Comparison of ENCODE assay signal across 14 mouse cellular contexts in the genomic region with DNA sequence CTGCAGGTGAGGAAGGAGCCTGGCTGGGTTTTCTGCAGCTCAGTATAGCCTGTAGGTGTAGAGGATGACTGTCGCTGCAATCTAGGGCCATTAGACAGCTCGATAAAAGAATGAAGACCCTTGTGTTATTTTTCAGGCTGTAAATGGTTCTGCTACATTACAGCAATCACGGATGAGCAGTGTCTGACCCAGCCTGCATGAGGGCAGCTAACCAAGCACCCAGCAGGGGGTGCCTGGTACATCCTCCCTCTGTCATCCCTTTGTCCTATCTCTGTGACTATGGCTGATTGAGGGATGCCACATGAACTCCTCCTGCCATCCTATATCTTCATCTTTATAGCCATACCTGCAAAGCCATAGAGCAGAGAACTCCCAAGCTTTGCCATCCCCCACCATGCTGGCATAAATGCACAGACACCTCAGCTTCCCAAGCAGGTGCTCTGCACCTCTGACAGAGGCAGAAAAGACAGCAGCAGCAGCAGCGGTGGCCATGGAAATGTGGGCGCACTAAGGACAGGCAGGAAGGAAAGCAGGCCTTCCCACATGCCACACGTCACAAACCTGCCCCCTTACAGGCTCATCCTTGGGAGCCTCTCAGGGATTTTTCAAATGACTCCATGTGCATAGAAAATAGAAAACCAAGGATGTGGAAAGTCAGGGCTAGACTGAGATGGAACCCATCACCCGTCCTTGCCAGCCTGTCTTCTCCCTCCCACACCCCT. TPM values are rescaled to one million over a fixed set of nuclear protein-coding genes. Genes with fewer than 3 reads are reported as not detected.
DNase-seq lines count a peak whose midpoint lies in the region; ATAC-seq and TF ChIP-seq lines count a peak whose summit lies in the region.
"Had no signal": no experiment of that assay in that cellular context is flagged by ENCODE, and none has a peak within 500 bp of the region (broad histone marks: within the 10 kb centered on the region; RNA-seq: fewer than 3 reads in every experiment).

No protein-coding gene starts in this region.

- H3K36me3 ChIP-seq in intestine, postnatal 0 days (ENCODE audit: control insufficient read depth, insufficient read depth) = no peaks in the 10 kb centered on the region
- no peaks in the 10 kb centered on the region for H3K36me3 ChIP-seq in intestine, embryonic 15.5 days
- no peaks in the 10 kb centered on the region for H3K36me3 ChIP-seq in forebrain, postnatal 0 days (ENCODE audit: insufficient read depth)
- no peaks in the 10 kb centered on the region for H3K36me3 ChIP-seq in neural tube, embryonic 14.5 days (ENCODE audit: control insufficient read depth, insufficient read depth, low read length)
- no peaks in the 10 kb centered on the region for H3K36me3 ChIP-seq in kidney, embryonic 14.5 days (ENCODE audit: control insufficient read depth, insufficient read depth, low read length)
- H3K36me3 ChIP-seq: embryonic facial prominence, embryonic 13.5 days; liver, embryonic 15.5 days had no signal

- no peak for ATAC-seq in intestine, postnatal 0 days
- no peak for ATAC-seq in intestine, embryonic 15.5 days
- ATAC-seq in forebrain, postnatal 0 days = no peak
- ATAC-seq in neural tube, embryonic 14.5 days (ENCODE audit: low read depth) = no peak
- ATAC-seq in kidney, embryonic 14.5 days (ENCODE audit: low FRiP score, low TSS enrichment) = no peak

- H3K27me3 ChIP-seq in intestine, postnatal 0 days (replicated peaks; ENCODE audit: control insufficient read depth, insufficient read depth, low read length) = no peaks in the 10 kb centered on the region; the same call in 1 of the 2 replicates
- peaks cover 4% of the 10 kb centered on the region; the same call in 1 of the 2 replicates for H3K27me3 ChIP-seq in intestine, embryonic 15.5 days (replicated peaks)
- no peaks in the 10 kb centered on the region for H3K27me3 ChIP-seq in forebrain, postnatal 0 days (ENCODE audit: insufficient read depth, low read length)
- no peaks in the 10 kb centered on the region for H3K27me3 ChIP-seq in neural tube, embryonic 14.5 days (ENCODE audit: control insufficient read depth, insufficient read depth, low read length)
- no peaks in the 10 kb centered on the region for H3K27me3 ChIP-seq in kidney, embryonic 14.5 days (ENCODE audit: control insufficient read depth, insufficient read depth, low read length)

- H3K9me3 ChIP-seq in intestine, postnatal 0 days (ENCODE audit: control insufficient read depth) = no peaks in the 10 kb centered on the region
- no peaks in the 10 kb centered on the region for H3K9me3 ChIP-seq in intestine, embryonic 15.5 days
- H3K9me3 ChIP-seq in forebrain, postnatal 0 days (ENCODE audit: low read length) = no peaks in the 10 kb centered on the region
- no peaks in the 10 kb centered on the region for H3K9me3 ChIP-seq in neural tube, embryonic 14.5 days (ENCODE audit: control insufficient read depth, low read length)
- no peaks in the 10 kb centered on the region for H3K9me3 ChIP-seq in kidney, embryonic 14.5 days (ENCODE audit: control insufficient read depth, low read length)
- H3K9me3 ChIP-seq: embryonic facial prominence, embryonic 13.5 days; liver, embryonic 15.5 days had no signal

- H3K4me2 ChIP-seq in intestine, postnatal 0 days (replicated peaks; ENCODE audit: low read depth) = no peak overlapping the region
- H3K4me2 ChIP-seq in intestine, embryonic 15.5 days (replicated peaks) = no peak overlapping the region
- no peak overlapping the region for H3K4me2 ChIP-seq in forebrain, postnatal 0 days (ENCODE audit: low read depth)
- H3K4me2 ChIP-seq in neural tube, embryonic 14.5 days (ENCODE audit: low read depth, low read length) = no peak overlapping the region
- no peak overlapping the region for H3K4me2 ChIP-seq in kidney, embryonic 14.5 days (replicated peaks; ENCODE audit: low read depth, low read length)
- H3K4me2 ChIP-seq: embryonic facial prominence, embryonic 13.5 days; liver, embryonic 15.5 days had no signal

- no peak overlapping the region for H3K4me3 ChIP-seq in intestine, postnatal 0 days (ENCODE audit: low read depth, low read length)
- no peak overlapping the region for H3K4me3 ChIP-seq in intestine, embryonic 15.5 days (replicated peaks)
- no peak overlapping the region for H3K4me3 ChIP-seq in forebrain, postnatal 0 days (ENCODE audit: low read depth, low read length)
- no peak overlapping the region for H3K4me3 ChIP-seq in neural tube, embryonic 14.5 days (ENCODE audit: low read depth, low read length)
- no peak overlapping the region for H3K4me3 ChIP-seq in kidney, embryonic 14.5 days (ENCODE audit: low read length)
- H3K4me3 ChIP-seq: embryonic facial prominence, embryonic 13.5 days; liver, embryonic 15.5 days had no signal

- H3K4me1 ChIP-seq in intestine, postnatal 0 days (replicated peaks; ENCODE audit: control insufficient read depth, insufficient read depth, low read length) = no peaks in the 10 kb centered on the region
- H3K4me1 ChIP-seq in intestine, embryonic 15.5 days (replicated peaks) = peaks cover 18% of the 10 kb centered on the region
- peaks cover 25% of the 10 kb centered on the region for H3K4me1 ChIP-seq in forebrain, postnatal 0 days (ENCODE audit: insufficient read depth)
- H3K4me1 ChIP-seq in neural tube, embryonic 14.5 days (ENCODE audit: control insufficient read depth, insufficient read depth, low read length) = peaks cover 33% of the 10 kb centered on the region
- peaks cover 24% of the 10 kb centered on the region for H3K4me1 ChIP-seq in kidney, embryonic 14.5 days (ENCODE audit: control insufficient read depth, insufficient read depth, low read length)
- H3K4me1 ChIP-seq: liver, embryonic 15.5 days had no signal

- WGBS in intestine, postnatal 0 days = 74% methylated on average over 7 of the region's 7 CpGs
- 68% methylated on average over 7 of the region's 7 CpGs for WGBS in intestine, embryonic 15.5 days
- WGBS in forebrain, postnatal 0 days = 58% methylated on average over 7 of the region's 7 CpGs
- WGBS in neural tube, embryonic 14.5 days = 45% methylated on average over 7 of the region's 7 CpGs
- WGBS in kidney, embryonic 14.5 days = 52% methylated on average over 7 of the region's 7 CpGs

- no peak overlapping the region for H3K27ac ChIP-seq in intestine, postnatal 0 days (ENCODE audit: low read depth, low read length)
- H3K27ac ChIP-seq in intestine, embryonic 15.5 days = no peak overlapping the region
- peak overlapping the region; percentile 4; the same call in 1 of the 2 replicates for H3K27ac ChIP-seq in forebrain, postnatal 0 days (ENCODE audit: low read depth, low read length)
- H3K27ac ChIP-seq in neural tube, embryonic 14.5 days (ENCODE audit: low read depth, low read length) = peak overlapping the region; percentile 56; the same call in 1 of the 2 replicates
- H3K27ac ChIP-seq in kidney, embryonic 14.5 days (ENCODE audit: low read depth, low read length) = no peak overlapping the region
- H3K27ac ChIP-seq: embryonic facial prominence, embryonic 13.5 days; liver, embryonic 15.5 days had no signal

- no peak overlapping the region for H3K9ac ChIP-seq in intestine, postnatal 0 days (ENCODE audit: low read depth, low read length)
- no peak overlapping the region for H3K9ac ChIP-seq in intestine, embryonic 15.5 days
- H3K9ac ChIP-seq in forebrain, postnatal 0 days = no peak overlapping the region
- no peak overlapping the region for H3K9ac ChIP-seq in neural tube, embryonic 14.5 days (replicated peaks; ENCODE audit: low read depth, low read length)
- H3K9ac ChIP-seq in kidney, embryonic 14.5 days (ENCODE audit: low read depth, low read length) = no peak overlapping the region
- H3K9ac ChIP-seq: embryonic facial prominence, embryonic 13.5 days; liver, embryonic 15.5 days had no signal

- peak; percentile 32; the same call in 1 of the 2 replicates for TF ChIP-seq CTCF in intestine, postnatal 0 days (IDR thresholded peaks at IDR 0.05; ENCODE audit: low read depth)
- TF ChIP-seq CTCF in forebrain, postnatal 0 days (IDR thresholded peaks at IDR 0.05; ENCODE audit: low read depth) = no peak

- DNase-seq in right cerebral cortex, adult 2 months (ENCODE audit: low spot score in 2 of 2) = peak; percentile 56 to 76
- DNase-seq in right cerebral cortex, postnatal 10 days (ENCODE audit: low spot score in 2 of 2) = no peak
- DNase-seq in forebrain, postnatal 0 days = no peak
- DNase-seq in gastrocnemius, postnatal 10 days = no peak
- DNase-seq: adrenal gland, postnatal 25 days; kidney, adult 2 months had no signal

RNA-seq across cellular contexts. Expression of a gene that starts 23.9 kb away (rescaled TPM):
- polyA plus RNA-seq in intestine, postnatal 0 days (2015; fragmentation: Nextera tagmentation; extraction: Ambion mirVana) = 0.48 and 0.71 TPM in 2 replicates
- 4.5 and 4.6 TPM in 2 replicates for polyA plus RNA-seq in intestine, embryonic 15.5 days (2015; fragmentation: Nextera tagmentation; extraction: Ambion mirVana)
- total RNA-seq in forebrain, postnatal 0 days (2014; rRNA removed) = 13.9 and 16.2 TPM in 2 replicates
- polyA plus RNA-seq in forebrain, postnatal 0 days (2015; fragmentation: Nextera tagmentation; extraction: Ambion mirVana) = 9.6 and 11.0 TPM in 2 replicates
- 6.0 and 28.4 TPM in 2 replicates for polyA plus RNA-seq in neural tube, embryonic 14.5 days (2014; fragmentation: Nextera tagmentation; extraction: Ambion mirVana)
- under 1 TPM; 0.25 to 0.40 TPM for total RNA-seq in gastrocnemius, postnatal 10 days (2021)
- polyA plus RNA-seq in kidney, embryonic 14.5 days (2014; fragmentation: Nextera tagmentation; extraction: Ambion mirVana) = 25.7 and 39.2 TPM in 2 replicates
- total RNA-seq: megakaryocyte, adult 5-6 weeks had no signal

RNA-seq across cellular contexts. Expression of a gene that starts 31.2 kb away (rescaled TPM):
- 0.14 and 0.16 TPM in 2 replicates for polyA plus RNA-seq in intestine, postnatal 0 days (2015; fragmentation: Nextera tagmentation; extraction: Ambion mirVana)
- 0.09 TPM in 1 of 2 replicates, not detected in the other for polyA plus RNA-seq in intestine, embryonic 15.5 days (2015; fragmentation: Nextera tagmentation; extraction: Ambion mirVana)
- 0.38 and 3.0 TPM in 2 replicates for total RNA-seq in forebrain, postnatal 0 days (2014; rRNA removed)
- 1.1 and 1.5 TPM in 2 replicates for polyA plus RNA-seq in forebrain, postnatal 0 days (2015; fragmentation: Nextera tagmentation; extraction: Ambion mirVana)
- polyA plus RNA-seq in neural tube, embryonic 14.5 days (2014; fragmentation: Nextera tagmentation; extraction: Ambion mirVana) = 0.13 TPM in 1 of 2 replicates, not detected in the other
- total RNA-seq in gastrocnemius, postnatal 10 days (2021) = not detected
- 0.09 and 0.57 TPM in 2 replicates for polyA plus RNA-seq in kidney, embryonic 14.5 days (2014; fragmentation: Nextera tagmentation; extraction: Ambion mirVana)
- total RNA-seq: megakaryocyte, adult 5-6 weeks had no signal
- polyA plus RNA-seq: embryonic facial prominence, embryonic 13.5 days; heart, embryonic 14.5 days; kidney, adult 2 months; liver, embryonic 15.5 days had no signal

Comparison
In these comparisons a context has a peak if more than half of its experiments do, and no peak if none do; other contexts are left out.
1. DNase-seq: peak in right cerebral cortex, adult 2 months (2 of 2); none in right cerebral cortex, postnatal 10 days (0 of 2), forebrain, postnatal 0 days (single experiment) and gastrocnemius, postnatal 10 days (single experiment).
2. H3K27ac ChIP-seq: peak in forebrain, postnatal 0 days (single experiment) and neural tube, embryonic 14.5 days (single experiment); none in intestine, postnatal 0 days (single experiment), intestine, embryonic 15.5 days (single experiment) and kidney, embryonic 14.5 days (single experiment).